Mouse (Mus musculus): ENCODE measurements at regions not wholly inside any gene's neighbourhood (a gene's known extent, or its start where the extent isn't known, plus 50 kb on each side); places are given as distances from the start of the nearest gene placed in this dataset.

DNA sequence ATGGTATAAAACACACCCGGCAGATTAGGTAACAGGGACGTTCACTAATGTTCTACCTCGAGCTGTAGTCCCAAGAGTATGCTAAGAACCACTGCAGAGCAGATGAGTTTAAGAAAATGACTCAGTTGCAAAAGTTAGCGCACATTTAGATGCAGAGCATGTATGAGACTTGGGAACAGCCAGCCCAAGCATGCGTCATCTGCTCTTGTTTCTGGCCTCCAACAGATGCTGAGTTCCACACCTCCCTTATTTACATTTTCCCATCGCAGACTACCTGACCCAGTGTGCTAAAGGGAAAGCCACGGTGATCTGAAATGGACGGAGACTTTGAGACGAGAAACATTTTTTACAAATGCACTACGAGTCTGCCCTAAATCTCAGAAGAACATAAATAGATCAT, 327.3 kb downstream of the Gpat3 start:
- TF ChIP-seq CTCF (IDR thresholded peaks at IDR 0.05; ENCODE audit: control insufficient read depth, insufficient read depth, insufficient replicate concordance, low read depth, low read length) (no peak), POLR2A (IDR thresholded peaks at IDR 0.05; ENCODE audit: control insufficient read depth, low read depth, low read length) (no peak)
